Mouse (Mus musculus) kidney, embryonic 16.5 days (tissue): Measurements from ENCODE around the gene Ano8. TPM values are rescaled to one million over a fixed set of nuclear protein-coding genes. Genes with fewer than 3 reads are reported as not detected.
A peak's percentile ranks its signal among the peaks of the same experiment; 100 is the strongest.
"Not testable (repeated sequence)": the region's sequence is repeated elsewhere in the genome, so short reads cannot be mapped to it uniquely, and the experiment has no call there.

Experiments
- ATAC-seq: fragments of 200-750 bp; cut with Nextera tagmentation; 2 replicates; pipeline ENCODE4 v1.8.0; 2017; ENCODE audit warnings: moderate TSS enrichment; ENCODE audit not compliant: low FRiP score, low TSS enrichment
- H3K27ac ChIP-seq: fragments of 300-500 bp; sonication (generic); 2 replicates; pipeline ENCODE4 v1.5.1; 2014; ENCODE audit warnings: low read length
- H3K27me3 ChIP-seq: fragments of 300-500 bp; sonication (generic); 2 replicates; pipeline ENCODE4 v1.6.1; 2014; ENCODE audit warnings: low read length, control low read depth, mixed read lengths; ENCODE audit not compliant: insufficient read depth
- H3K36me3 ChIP-seq: fragments of 300-500 bp; sonication (generic); 2 replicates; pipeline ENCODE4 v1.6.1; 2014; ENCODE audit warnings: low read length, control low read depth, mixed read lengths; ENCODE audit not compliant: insufficient read depth
- H3K4me1 ChIP-seq: fragments of 300-500 bp; sonication (generic); 2 replicates; pipeline ENCODE4 v1.6.1; 2014; ENCODE audit warnings: low read length, control low read depth, mixed read lengths; ENCODE audit not compliant: insufficient read depth
- H3K4me2 ChIP-seq: fragments of 300-500 bp; sonication (generic); replicated peaks from 2 replicates; pipeline ENCODE4 v1.6.1; 2014; ENCODE audit warnings: low read depth, low read length
- H3K4me3 ChIP-seq: fragments of 300-500 bp; sonication (generic); 2 replicates; pipeline ENCODE4 v1.5.1; 2014; ENCODE audit warnings: mild to moderate bottlenecking, low read length
- H3K9ac ChIP-seq: fragments of 300-500 bp; sonication (generic); replicated peaks from 2 replicates; pipeline ENCODE4 v1.6.1; 2014; ENCODE audit warnings: low read length
- H3K9me3 ChIP-seq: fragments of 300-500 bp; sonication (generic); 2 replicates; pipeline ENCODE4 v1.6.1; 2016; ENCODE audit warnings: low read length, control low read depth
- WGBS: fragments of 180-500 bp; shearing (Covaris S2); extraction: QIAGEN DNeasy Blood & Tissue Kit; methylation state at CpG from one replicate; pipeline ENCODE4 v1.1.7; 2014; 5-methylcytosine and 5-hydroxymethylcytosine counted together
- polyA plus RNA-seq: library from polyadenylated mRNA; unstranded; fragments of >200 nt; fragmentation: Nextera tagmentation; extraction: Ambion mirVana; gene quantifications from 2 replicates; pipeline ENCODE4 v1.2.1, GENCODE M21; 2015

Ano8 gene
- polyA plus RNA-seq, 1 experiment from 2014 or later = 0.81 TPM

DNA sequence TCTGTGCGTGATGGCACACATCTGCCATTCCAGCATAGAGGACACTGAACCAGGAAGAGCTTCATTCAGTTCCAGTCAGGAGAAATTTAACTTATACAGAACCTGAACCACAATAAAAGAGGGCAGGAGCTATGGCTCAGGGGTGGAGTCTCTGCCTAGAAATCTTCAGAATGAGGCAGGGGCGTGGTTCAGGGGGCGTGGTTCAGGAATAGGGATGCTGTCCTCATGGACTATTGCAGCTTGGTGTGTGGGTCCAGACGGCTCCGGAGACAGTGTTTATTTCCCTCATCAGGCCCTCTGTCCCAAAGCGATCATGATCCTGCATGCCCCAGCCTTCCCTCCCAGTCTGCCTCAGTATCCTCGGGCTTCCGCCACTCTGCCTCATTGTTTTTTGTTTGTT lies 31.1 kb downstream of the Ano8 start:
- H3K4me1 ChIP-seq = no peaks in the 10 kb centered on the region
- WGBS = 76% methylated on average over 8 of the region's 8 CpGs

DNA sequence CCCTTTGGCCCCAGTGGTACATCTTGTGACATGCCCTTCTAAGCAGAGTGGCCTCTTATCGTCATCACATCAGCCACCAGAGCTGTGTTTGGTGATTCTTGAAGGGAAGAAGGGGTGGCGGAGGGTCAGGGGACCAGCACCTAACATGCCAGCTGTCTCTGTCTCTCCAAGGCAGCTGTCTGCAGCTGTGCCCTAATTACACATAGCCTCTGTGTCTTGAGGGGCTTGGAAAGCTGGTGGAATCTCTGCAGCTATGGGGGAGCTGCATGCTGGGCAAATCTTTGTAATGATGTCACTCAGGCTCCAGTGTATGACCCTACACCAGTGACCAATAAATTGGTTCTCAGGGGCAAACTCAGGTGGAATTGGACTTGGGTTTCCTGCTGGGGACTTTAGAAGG lies 33.1 kb downstream of the Ano8 start:
- ATAC-seq = no peak
- Histone ChIP-seq H3K9me3 (no peaks in the 10 kb centered on the region), H3K4me3 (no peak overlapping the region), H3K36me3 (no peaks in the 10 kb centered on the region), H3K27ac (no peak overlapping the region), H3K9ac (no peak overlapping the region), H3K4me2 (no peak overlapping the region), H3K4me1 (no peaks in the 10 kb centered on the region), H3K27me3 (no peaks in the 10 kb centered on the region)
- 59% methylated on average over 2 of the region's 2 CpGs for WGBS

More for the DNA sequence above, 31.1 kb downstream of the Ano8 start:
- no peak overlapping the region for H3K4me2 ChIP-seq
- no peaks in the 10 kb centered on the region for H3K27me3 ChIP-seq
- no peak for ATAC-seq
- no peak overlapping the region for H3K4me3 ChIP-seq
- H3K27ac ChIP-seq = no peak overlapping the region
- H3K9me3 ChIP-seq = no peaks in the 10 kb centered on the region
- H3K9ac ChIP-seq = no peak overlapping the region
- H3K36me3 ChIP-seq = peaks cover 5% of the 10 kb centered on the region; the same call in 1 of the 2 replicates

DNA sequence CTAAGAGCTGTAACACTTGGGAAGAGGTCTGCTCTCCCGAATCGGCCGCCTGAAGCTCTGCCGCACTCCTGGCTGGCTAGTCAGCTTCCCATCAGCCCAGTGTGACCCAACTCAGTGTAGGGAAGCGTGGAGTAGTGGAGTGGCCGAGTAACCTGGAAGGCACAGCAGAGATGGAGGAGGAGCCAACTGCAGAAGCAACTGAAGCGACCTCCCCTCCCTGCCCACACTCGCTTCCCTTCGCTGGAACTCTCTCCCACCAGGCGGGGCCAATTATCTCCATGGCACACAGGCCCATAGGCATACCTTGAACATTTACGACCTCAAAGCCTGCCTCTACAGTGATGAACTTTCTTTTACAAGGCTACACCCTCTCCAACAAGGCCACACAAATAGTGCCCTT lies 34.0 kb downstream of the Ano8 start:
- Histone ChIP-seq H3K4me3 (no peak overlapping the region), H3K36me3 (no peaks in the 10 kb centered on the region), H3K4me1 (no peaks in the 10 kb centered on the region), H3K4me2 (no peak overlapping the region), H3K27me3 (no peaks in the 10 kb centered on the region), H3K27ac (no peak overlapping the region), H3K9ac (no peak overlapping the region), H3K9me3 (no peaks in the 10 kb centered on the region)
- 0 out of 2 replicates have a peak, but pooled peaks have one; percentile 51 for ATAC-seq
- WGBS = 36% methylated on average over 11 of the region's 11 CpGs

DNA sequence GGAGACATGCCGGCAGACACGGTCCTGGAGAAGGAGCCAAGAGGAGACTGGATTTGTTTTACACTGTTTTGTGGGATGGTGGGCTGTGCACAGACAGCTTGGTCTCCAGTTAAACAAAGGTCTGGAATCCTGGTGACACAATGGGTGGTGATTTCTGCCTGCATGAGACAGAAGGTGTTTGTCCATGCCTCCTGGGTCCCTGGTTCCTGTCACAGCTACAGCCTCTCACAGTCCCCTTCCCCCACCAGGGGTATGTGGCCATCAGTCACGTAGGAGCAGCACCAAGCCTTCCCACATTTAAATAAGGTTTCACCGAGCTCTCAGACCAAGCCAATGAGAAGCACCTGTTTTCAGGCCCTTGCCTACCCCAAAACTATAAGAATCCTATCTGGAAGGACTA lies 34.4 kb downstream of the Ano8 start:
- Histone ChIP-seq H3K27ac (no peak overlapping the region), H3K36me3 (no peaks in the 10 kb centered on the region), H3K4me3 (no peak overlapping the region), H3K9ac (no peak overlapping the region), H3K4me2 (no peak overlapping the region), H3K9me3 (no peaks in the 10 kb centered on the region), H3K27me3 (no peaks in the 10 kb centered on the region), H3K4me1 (no peaks in the 10 kb centered on the region)
- 62% methylated on average over 4 of the region's 4 CpGs for WGBS
- no peak for ATAC-seq

DNA sequence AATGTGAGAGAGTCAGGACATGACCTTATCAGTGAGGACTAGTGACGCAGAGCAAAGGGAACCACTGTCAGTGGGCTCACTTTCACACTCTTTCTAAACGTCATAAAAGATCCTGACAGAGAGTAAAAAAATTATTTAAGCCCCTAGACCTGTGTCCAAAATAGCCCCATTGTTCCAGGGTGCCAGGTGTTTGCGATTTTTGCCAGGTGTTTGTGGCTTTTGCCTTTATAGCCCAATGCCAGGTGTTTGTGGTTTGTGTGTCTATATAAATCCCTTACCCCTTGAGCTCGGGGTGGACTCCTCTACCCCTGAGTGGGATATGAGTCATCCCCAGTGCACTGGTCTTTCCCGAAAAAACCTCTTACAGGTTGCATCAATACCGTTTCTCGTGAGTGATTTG lies 40.7 kb downstream of the Ano8 start:
- Histone ChIP-seq H3K27me3 (peaks cover 9% of the 10 kb centered on the region), H3K4me3 (no peak overlapping the region), H3K36me3 (no peaks in the 10 kb centered on the region), H3K4me1 (no peaks in the 10 kb centered on the region), H3K9ac (no peak overlapping the region), H3K27ac (no peak overlapping the region), H3K4me2 (no peak overlapping the region), H3K9me3 (no peaks in the 10 kb centered on the region)
- 76% methylated on average over 7 of the region's 7 CpGs for WGBS
- ATAC-seq = no peak

DNA sequence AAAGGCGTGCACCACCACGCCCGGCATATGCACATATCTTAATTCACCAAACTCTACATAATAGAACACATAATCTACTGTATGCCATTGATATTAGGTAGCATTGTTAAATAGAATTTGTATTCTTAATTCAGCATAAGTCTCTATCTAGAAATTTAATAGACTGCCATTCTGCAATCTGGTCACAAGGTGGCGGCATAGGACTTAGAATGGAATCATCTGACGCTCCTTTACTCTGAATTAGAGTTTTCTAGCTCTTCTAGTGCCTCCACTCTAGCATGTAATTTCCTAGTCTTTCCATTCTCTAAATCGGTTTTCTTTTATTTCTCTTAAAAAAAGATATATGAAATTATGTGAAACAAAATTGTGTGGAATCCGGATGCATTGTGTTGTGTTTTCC lies 44.4 kb downstream of the Ano8 start:
- H3K36me3 ChIP-seq = no peaks in the 10 kb centered on the region
- no peak for ATAC-seq
- H3K9me3 ChIP-seq = no peaks in the 10 kb centered on the region
- no peak overlapping the region for H3K4me2 ChIP-seq
- H3K4me1 ChIP-seq = no peaks in the 10 kb centered on the region
- WGBS = under 1% methylated on average over 7 of the region's 7 CpGs
- no peak overlapping the region for H3K9ac ChIP-seq
- H3K27ac ChIP-seq = no peak overlapping the region
- H3K4me3 ChIP-seq = no peak overlapping the region
- peaks cover 9% of the 10 kb centered on the region for H3K27me3 ChIP-seq

DNA sequence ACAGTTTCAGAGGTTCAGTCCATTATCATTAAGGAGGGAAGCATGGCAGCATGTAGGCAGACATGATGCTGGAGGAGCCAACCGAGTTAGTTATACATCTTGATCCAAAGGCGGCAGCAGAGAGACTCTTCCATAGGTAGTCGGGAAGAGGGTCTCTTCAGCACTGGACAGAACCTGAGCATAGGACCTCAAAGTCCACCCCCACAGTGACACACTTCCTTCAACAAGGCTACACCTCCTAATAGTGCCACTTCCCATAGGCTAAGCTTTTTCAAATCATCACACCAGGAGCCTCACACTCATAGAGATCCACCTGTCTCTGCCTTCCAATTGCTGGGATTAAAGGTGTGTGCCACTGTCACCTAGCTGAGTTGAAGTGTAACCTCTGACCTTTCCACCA lies 48.7 kb downstream of the Ano8 start:
- no peak overlapping the region for H3K4me3 ChIP-seq
- H3K27ac ChIP-seq = no peak overlapping the region
- H3K4me2 ChIP-seq = no peak overlapping the region
- no peaks in the 10 kb centered on the region for H3K36me3 ChIP-seq
- H3K27me3 ChIP-seq = peaks cover 2% of the 10 kb centered on the region
- no peaks in the 10 kb centered on the region for H3K9me3 ChIP-seq
- H3K4me1 ChIP-seq = no peaks in the 10 kb centered on the region
- no peak overlapping the region for H3K9ac ChIP-seq
- WGBS = 54% methylated on average over 3 of the region's 3 CpGs
- no peak for ATAC-seq

DNA sequence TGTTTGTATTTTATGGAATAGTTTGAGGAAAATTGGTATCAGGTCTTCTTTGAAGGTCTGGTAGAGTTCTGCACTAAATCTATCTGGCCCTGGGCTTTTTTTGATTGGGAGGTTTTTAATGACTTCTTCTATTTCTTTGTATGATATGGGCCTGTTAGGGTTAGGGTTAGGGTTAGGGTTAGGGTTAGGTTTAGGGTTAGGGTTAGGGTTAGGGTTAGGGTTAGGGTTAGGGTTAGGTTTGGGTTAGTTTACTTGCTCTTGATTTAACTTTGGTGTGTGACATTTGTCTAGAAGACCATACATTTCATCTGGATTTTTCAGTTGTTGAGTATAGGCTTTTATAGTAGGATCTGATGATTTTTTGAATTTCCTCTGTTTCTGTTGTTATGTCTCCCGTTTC lies 52.8 kb downstream of the Ano8 start:
- not testable (repeated sequence) for H3K9ac ChIP-seq, ATAC-seq, H3K9me3 ChIP-seq, H3K4me3 ChIP-seq, H3K36me3 ChIP-seq, H3K27me3 ChIP-seq, H3K4me1 ChIP-seq, H3K27ac ChIP-seq, H3K4me2 ChIP-seq
- 80% methylated on average over 1 of the region's 1 CpGs for WGBS

Other genes with a start within 250 kb of the Ano8 start
- gene Myo9b, start 213.2 kb downstream of the Ano8 start, polyA plus RNA-seq = 21.2 and 23.6 TPM in 2 replicates
- 58.6 and 62.1 TPM in 2 replicates for gene Haus8, start 213.0 kb downstream of the Ano8 start, polyA plus RNA-seq
- gene Use1, start 119.1 kb downstream of the Ano8 start, polyA plus RNA-seq = 109 and 111 TPM in 2 replicates
- 6.1 TPM in 2 replicates for gene Ocel1, start 114.7 kb downstream of the Ano8 start, polyA plus RNA-seq
- gene Nr2f6, start 104.0 kb downstream of the Ano8 start, polyA plus RNA-seq = 65.4 and 82.9 TPM in 2 replicates
- gene Ushbp1, start 90.2 kb downstream of the Ano8 start, polyA plus RNA-seq = 29.8 and 31.2 TPM in 2 replicates
- gene Babam1, start 89.1 kb downstream of the Ano8 start, polyA plus RNA-seq = 116 and 120 TPM in 2 replicates
- gene Ankle1, start 80.0 kb downstream of the Ano8 start, polyA plus RNA-seq = 47.4 and 58.3 TPM in 2 replicates
- 41.9 and 46.6 TPM in 2 replicates for gene Abhd8, start 22.3 kb downstream of the Ano8 start, polyA plus RNA-seq
- 170 and 178 TPM in 2 replicates for gene Mrpl34, start 21.0 kb downstream of the Ano8 start, polyA plus RNA-seq
- gene Dda1, start 16.8 kb downstream of the Ano8 start, polyA plus RNA-seq = 110 and 115 TPM in 2 replicates
- gene Gtpbp3, start 2.1 kb upstream of the Ano8 start, polyA plus RNA-seq = 22.2 and 22.5 TPM in 2 replicates
- 165 TPM in 2 replicates for gene Plvap, start 25.8 kb upstream of the Ano8 start, polyA plus RNA-seq
- 0.15 and 0.61 TPM in 2 replicates for gene Ccdc194, start 39.7 kb upstream of the Ano8 start, polyA plus RNA-seq
- 53.6 and 55.6 TPM in 2 replicates for gene Bst2, start 51.5 kb upstream of the Ano8 start, polyA plus RNA-seq
- 114 and 118 TPM in 2 replicates for gene Mvb12a, start 57.0 kb upstream of the Ano8 start, polyA plus RNA-seq
- gene Tmem221, start 72.9 kb upstream of the Ano8 start, polyA plus RNA-seq = 16.3 and 16.7 TPM in 2 replicates
- gene Nxnl1, start 80.6 kb upstream of the Ano8 start, polyA plus RNA-seq = 0.24 and 0.31 TPM in 2 replicates
- 49.8 and 56.2 TPM in 2 replicates for gene Slc27a1, start 82.9 kb upstream of the Ano8 start, polyA plus RNA-seq
- gene Pgls, start 106.2 kb upstream of the Ano8 start, polyA plus RNA-seq = 244 and 252 TPM in 2 replicates
- 4.6 and 5.3 TPM in 2 replicates for gene Fam129c, start 111.7 kb upstream of the Ano8 start, polyA plus RNA-seq
- gene Colgalt1, start 125.0 kb upstream of the Ano8 start, polyA plus RNA-seq = 77.6 and 78.5 TPM in 2 replicates
- 0.55 and 0.94 TPM in 2 replicates for gene Unc13a, start 185.8 kb upstream of the Ano8 start, polyA plus RNA-seq
- gene Jak3, start 190.3 kb upstream of the Ano8 start, polyA plus RNA-seq = 6.6 and 7.5 TPM in 2 replicates
- gene Insl3, start 203.3 kb upstream of the Ano8 start, polyA plus RNA-seq = 1.3 and 7.7 TPM in 2 replicates
- gene B3gnt3, start 215.8 kb upstream of the Ano8 start, polyA plus RNA-seq = 3.3 and 4.2 TPM in 2 replicates
- 8.6 and 8.7 TPM in 2 replicates for gene Fcho1, start 239.8 kb upstream of the Ano8 start, polyA plus RNA-seq